Mouse (Mus musculus) C2C12 (cell line): Measurements from ENCODE around the gene Cmss1. TPM values are rescaled to one million over a fixed set of nuclear protein-coding genes. Genes with fewer than 3 reads are reported as not detected.

ENCODE experiments used
- H3K27me3 ChIP-seq: one replicate; pipeline ENCODE4 v1.6.1; 2011; ENCODE audit not compliant: control insufficient read depth, insufficient read depth, insufficient read length
- H3K36me3 ChIP-seq: one replicate; pipeline ENCODE4 v1.6.1; 2011; ENCODE audit not compliant: control insufficient read depth, insufficient read depth
- H3K4me3 ChIP-seq: one replicate; pipeline ENCODE4 v1.5.1; 2011; ENCODE audit warnings: mild to moderate bottlenecking, control low read depth; ENCODE audit not compliant: poor library complexity, insufficient read depth, severe bottlenecking
- H3K79me2 ChIP-seq: one replicate; pipeline ENCODE4 v1.6.1; 2011; ENCODE audit not compliant: control insufficient read depth, insufficient read depth
- H3K79me3 ChIP-seq: one replicate; pipeline ENCODE4 v1.6.1; 2011; ENCODE audit warnings: low read depth, control low read depth
- H3ac ChIP-seq: one replicate; pipeline ENCODE3; 2011; ENCODE audit warnings: low read depth; ENCODE audit not compliant: control insufficient read depth, insufficient read length
- CEBPB ChIP-seq: IDR thresholded peaks from one replicate; pipeline ENCODE4 v1.6.1; 2011; ENCODE audit warnings: low read depth, mild to moderate bottlenecking, control low read depth, moderate library complexity
- CTCF ChIP-seq: IDR thresholded peaks from one replicate; pipeline ENCODE4 v1.5.1; 2011; ENCODE audit not compliant: control insufficient read depth, insufficient read depth, insufficient read length
- FOSL1 ChIP-seq: IDR thresholded peaks from one replicate; pipeline ENCODE4 v1.8.0; 2011; ENCODE audit warnings: mild to moderate bottlenecking, low read length; ENCODE audit not compliant: poor library complexity, insufficient read depth, severe bottlenecking
- MAX ChIP-seq: IDR thresholded peaks from one replicate; pipeline ENCODE4 v1.6.1; 2011; ENCODE audit warnings: mild to moderate bottlenecking, control low read depth
- MYOD1 ChIP-seq: IDR thresholded peaks from one replicate; pipeline ENCODE4 v1.6.1; 2011; ENCODE audit warnings: low read depth; ENCODE audit not compliant: control insufficient read depth, insufficient read length
- MYOG ChIP-seq: IDR thresholded peaks from one replicate; pipeline ENCODE4 v1.6.1; 2011; ENCODE audit not compliant: control insufficient read depth, insufficient read length; ENCODE audit errors: extremely low read depth
- USF1 ChIP-seq: IDR thresholded peaks from one replicate; pipeline ENCODE4 v1.6.1; 2011; ENCODE audit warnings: low read depth, mild to moderate bottlenecking, control low read depth, moderate library complexity
- polyA plus RNA-seq: library from polyadenylated mRNA; unstranded; fragments of >200 nt; fragmentation: generic; extraction: Trizol; gene quantifications from one replicate; pipeline ENCODE4 v1.2.1, GENCODE M21; 2012; ENCODE audit warnings: missing spikeins

The Cmss1 gene
- polyA plus RNA-seq, 1 experiment: 37.5 TPM

- Histone ChIP-seq H3K79me2 (no peaks in the 10 kb centered on the region), H3K79me3 (no peaks in the 10 kb centered on the region), H3ac (no peak overlapping the region), H3K36me3 (no peaks in the 10 kb centered on the region), H3K27me3 (no peaks in the 10 kb centered on the region), H3K4me3 (no peak overlapping the region)
- TF ChIP-seq USF1: no peak
- TF ChIP-seq MYOG: no peak
- no peak for TF ChIP-seq FOSL1
- no peak for TF ChIP-seq CEBPB
- TF ChIP-seq MYOD1: no peak
- no peak for TF ChIP-seq CTCF
- TF ChIP-seq MAX: no peak
Observed at GRCm38 (mm10) chr16:57417955-57418354, 188.7 kb downstream of the Cmss1 start.

- no peak overlapping the region for H3ac ChIP-seq
- H3K4me3 ChIP-seq: no peak overlapping the region
- no peaks in the 10 kb centered on the region for H3K79me2 ChIP-seq
- no peaks in the 10 kb centered on the region for H3K27me3 ChIP-seq
- TF ChIP-seq MYOD1: no peak
- no peak for TF ChIP-seq CTCF
- no peak for TF ChIP-seq CEBPB
- H3K79me3 ChIP-seq: no peaks in the 10 kb centered on the region
- H3K36me3 ChIP-seq: no peaks in the 10 kb centered on the region
Observed at GRCm38 (mm10) chr16:57417017-57417416, 189.6 kb downstream of the Cmss1 start.

- Histone ChIP-seq H3K36me3 (no peaks in the 10 kb centered on the region), H3ac (no peak overlapping the region), H3K27me3 (no peaks in the 10 kb centered on the region), H3K79me3 (no peaks in the 10 kb centered on the region), H3K79me2 (no peaks in the 10 kb centered on the region), H3K4me3 (no peak overlapping the region)
- TF ChIP-seq MAX (no peak), MYOD1 (peak; percentile 62)
Observed at GRCm38 (mm10) chr16:57416049-57416448, 190.6 kb downstream of the Cmss1 start.

GRCm38 (mm10) chr16:57412766-57413165, 193.9 kb downstream of the Cmss1 start:
- Histone ChIP-seq H3K36me3 (no peaks in the 10 kb centered on the region), H3ac (no peak overlapping the region), H3K4me3 (no peak overlapping the region), H3K79me2 (no peaks in the 10 kb centered on the region), H3K27me3 (no peaks in the 10 kb centered on the region), H3K79me3 (no peaks in the 10 kb centered on the region)
- TF ChIP-seq CTCF (no peak), MAX (no peak), CEBPB (no peak), USF1 (no peak), MYOD1 (no peak), MYOG (no peak)

- no peak overlapping the region for H3ac ChIP-seq
- no peak overlapping the region for H3K4me3 ChIP-seq
- no peaks in the 10 kb centered on the region for H3K36me3 ChIP-seq
- TF ChIP-seq CTCF: no peak
- TF ChIP-seq CEBPB: no peak
- no peak for TF ChIP-seq MYOG
- no peak for TF ChIP-seq FOSL1
- no peak for TF ChIP-seq MAX
- no peak for TF ChIP-seq MYOD1
- H3K27me3 ChIP-seq: no peaks in the 10 kb centered on the region
- H3K79me3 ChIP-seq: no peaks in the 10 kb centered on the region
- no peaks in the 10 kb centered on the region for H3K79me2 ChIP-seq
Observed at GRCm38 (mm10) chr16:57403825-57404224, 202.8 kb downstream of the Cmss1 start.

- TF ChIP-seq USF1 (peak; percentile 8), MYOG (no peak), CTCF (no peak), CEBPB (no peak), MYOD1 (no peak), FOSL1 (no peak), MAX (no peak)
- no peaks in the 10 kb centered on the region for H3K79me3 ChIP-seq
- H3K27me3 ChIP-seq: no peaks in the 10 kb centered on the region
- H3K36me3 ChIP-seq: no peaks in the 10 kb centered on the region
- H3ac ChIP-seq: no peak overlapping the region
- no peaks in the 10 kb centered on the region for H3K79me2 ChIP-seq
- no peak overlapping the region for H3K4me3 ChIP-seq
Observed at GRCm38 (mm10) chr16:57402910-57403309, 203.8 kb downstream of the Cmss1 start.
